Comparison of ENCODE assay signal across 11 mouse cellular contexts in the genomic region with DNA sequence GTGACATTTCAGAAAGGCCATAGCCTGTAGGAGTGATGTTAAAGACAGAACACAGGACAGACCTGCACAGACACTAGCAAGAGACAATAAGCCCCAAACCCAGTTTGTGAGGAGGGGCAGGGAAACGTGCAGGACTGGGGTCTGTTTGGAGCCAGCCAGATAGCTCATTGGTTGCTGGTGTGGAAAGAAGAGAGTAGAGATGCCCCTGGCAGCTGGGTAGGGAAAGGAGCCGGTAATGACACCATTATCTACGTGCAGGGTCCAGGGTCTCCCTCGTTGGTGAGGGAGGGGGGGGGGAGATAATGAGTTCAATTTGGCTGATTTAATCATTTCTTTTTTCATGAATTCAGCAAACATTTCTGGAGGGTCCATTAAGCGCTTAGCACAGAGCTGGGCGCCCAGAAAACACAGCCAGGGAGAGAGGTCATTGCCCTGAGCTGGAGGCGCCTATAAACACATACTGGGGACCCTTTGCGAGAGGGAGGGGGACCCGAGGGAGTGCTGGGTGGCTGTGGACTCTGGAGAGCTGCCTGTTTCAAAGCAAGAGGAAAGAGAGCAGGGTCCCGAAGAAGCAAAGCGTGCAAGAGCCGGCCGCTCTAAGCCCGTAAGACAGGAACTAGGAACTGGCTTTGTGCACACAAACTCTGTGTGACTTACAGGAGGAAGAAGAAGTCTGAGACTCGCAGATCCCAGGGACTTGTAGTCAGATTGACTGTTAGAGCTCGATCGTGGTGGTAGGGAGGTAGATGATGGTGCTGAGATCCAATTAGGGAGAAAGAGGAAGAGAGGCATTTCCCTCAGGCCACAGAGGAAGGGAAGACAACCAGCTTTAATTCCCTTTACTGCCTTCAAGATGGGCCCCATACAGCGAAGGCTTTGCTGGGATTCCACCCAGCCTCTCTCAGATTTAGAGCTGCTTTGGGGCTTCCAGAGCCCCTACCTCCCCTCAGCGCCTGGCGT. TPM values are rescaled to one million over a fixed set of nuclear protein-coding genes. Genes with fewer than 3 reads are reported as not detected.
DNase-seq lines count a peak whose midpoint lies in the region; ATAC-seq lines count a peak whose summit lies in the region.
"Had no signal": no experiment of that assay in that cellular context is flagged by ENCODE, and none has a peak within 500 bp of the region (broad histone marks: within the 10 kb centered on the region; RNA-seq: fewer than 3 reads in every experiment).

No protein-coding gene starts in this region.

- H3K27me3 ChIP-seq in heart, embryonic 10.5 days (ENCODE audit: insufficient read depth, poor library complexity, severe bottlenecking), result 0 out of 2 replicates have a peak, but pooled peaks cover 9% of the 10 kb centered on the region
- 0 out of 2 replicates have a peak, but pooled peaks cover 2% of the 10 kb centered on the region for H3K27me3 ChIP-seq in heart, embryonic 12.5 days (replicated peaks)
- H3K27me3 ChIP-seq in neural tube, embryonic 11.5 days (ENCODE audit: control insufficient read depth, insufficient read depth, low read length), result no peaks in the 10 kb centered on the region
- H3K27me3 ChIP-seq in neural tube, embryonic 15.5 days (replicated peaks), result 0 out of 2 replicates have a peak, but pooled peaks cover 5% of the 10 kb centered on the region
- no peaks in the 10 kb centered on the region for H3K27me3 ChIP-seq in limb, embryonic 11.5 days (ENCODE audit: control insufficient read depth, insufficient read depth, low read length)
- H3K27me3 ChIP-seq in stomach, embryonic 15.5 days (replicated peaks), result no peaks in the 10 kb centered on the region

- H3K36me3 ChIP-seq in heart, embryonic 10.5 days, result no peaks in the 10 kb centered on the region
- H3K36me3 ChIP-seq in heart, embryonic 12.5 days, result no peaks in the 10 kb centered on the region
- no peaks in the 10 kb centered on the region for H3K36me3 ChIP-seq in neural tube, embryonic 11.5 days (ENCODE audit: control insufficient read depth, insufficient read depth, low read length)
- H3K36me3 ChIP-seq in neural tube, embryonic 15.5 days, result no peaks in the 10 kb centered on the region
- no peaks in the 10 kb centered on the region for H3K36me3 ChIP-seq in limb, embryonic 11.5 days (ENCODE audit: control insufficient read depth, insufficient read depth, low read length)
- no peaks in the 10 kb centered on the region for H3K36me3 ChIP-seq in stomach, embryonic 15.5 days

- no peak overlapping the region for H3K4me3 ChIP-seq in heart, embryonic 10.5 days
- no peak overlapping the region for H3K4me3 ChIP-seq in heart, embryonic 12.5 days
- H3K4me3 ChIP-seq in neural tube, embryonic 11.5 days (ENCODE audit: low read depth, low read length), result no peak overlapping the region
- H3K4me3 ChIP-seq in neural tube, embryonic 15.5 days (replicated peaks), result no peak overlapping the region
- H3K4me3 ChIP-seq in limb, embryonic 11.5 days (ENCODE audit: low read depth, low read length), result no peak overlapping the region
- H3K4me3 ChIP-seq in stomach, embryonic 15.5 days (replicated peaks), result no peak overlapping the region
- H3K4me3 ChIP-seq: left cerebral cortex, adult 2 months had no signal

- no peak overlapping the region for H3K4me2 ChIP-seq in heart, embryonic 12.5 days
- H3K4me2 ChIP-seq in neural tube, embryonic 11.5 days (ENCODE audit: low read depth), result peak overlapping the region; percentile 7; the same call in 1 of the 2 replicates
- no peak overlapping the region for H3K4me2 ChIP-seq in neural tube, embryonic 15.5 days
- H3K4me2 ChIP-seq in limb, embryonic 11.5 days (ENCODE audit: low read depth, severe bottlenecking), result peak overlapping the region; percentile 3; the same call in 1 of the 2 replicates
- H3K4me2 ChIP-seq in stomach, embryonic 15.5 days, result peak overlapping the region; percentile 6; the same call in 1 of the 2 replicates

- H3K27ac ChIP-seq in heart, embryonic 10.5 days, result peak overlapping the region; percentile 69
- H3K27ac ChIP-seq in heart, embryonic 12.5 days (ENCODE audit: poor library complexity, severe bottlenecking), result no peak overlapping the region
- H3K27ac ChIP-seq in neural tube, embryonic 11.5 days (ENCODE audit: low read depth, low read length), result peak overlapping the region; percentile 44; the same call in 1 of the 2 replicates
- H3K27ac ChIP-seq in neural tube, embryonic 15.5 days (replicated peaks), result no peak overlapping the region
- peak overlapping the region; percentile 38; the same call in 1 of the 2 replicates for H3K27ac ChIP-seq in limb, embryonic 11.5 days (replicated peaks; ENCODE audit: low read depth, low read length)
- H3K27ac ChIP-seq in stomach, embryonic 15.5 days, result peak overlapping the region; percentile 62
- H3K27ac ChIP-seq: left cerebral cortex, adult 2 months had no signal

- peaks cover 65% of the 10 kb centered on the region for H3K4me1 ChIP-seq in heart, embryonic 10.5 days
- H3K4me1 ChIP-seq in heart, embryonic 12.5 days (replicated peaks), result peaks cover 41% of the 10 kb centered on the region
- H3K4me1 ChIP-seq in neural tube, embryonic 11.5 days (ENCODE audit: control insufficient read depth, insufficient read depth, low read length), result peaks cover 15% of the 10 kb centered on the region
- H3K4me1 ChIP-seq in neural tube, embryonic 15.5 days, result peaks cover 21% of the 10 kb centered on the region
- peaks cover 31% of the 10 kb centered on the region for H3K4me1 ChIP-seq in limb, embryonic 11.5 days (ENCODE audit: control insufficient read depth, insufficient read depth, low read length)
- peaks cover 30% of the 10 kb centered on the region for H3K4me1 ChIP-seq in stomach, embryonic 15.5 days

- ATAC-seq in heart, embryonic 12.5 days (ENCODE audit: insufficient number of reproducible peaks, low FRiP score), result no peak
- no peak for ATAC-seq in neural tube, embryonic 11.5 days (ENCODE audit: insufficient read depth, low FRiP score, low TSS enrichment)
- no peak for ATAC-seq in neural tube, embryonic 15.5 days (ENCODE audit: low FRiP score)
- ATAC-seq in limb, embryonic 11.5 days (ENCODE audit: insufficient number of reproducible peaks, low FRiP score, low TSS enrichment, low read depth), result no peak; the same call in 1 of the 2 replicates
- no peak for ATAC-seq in stomach, embryonic 15.5 days (ENCODE audit: insufficient read depth, low FRiP score, low read depth)

- no peaks in the 10 kb centered on the region for H3K9me3 ChIP-seq in heart, embryonic 10.5 days
- no peaks in the 10 kb centered on the region for H3K9me3 ChIP-seq in heart, embryonic 12.5 days (replicated peaks)
- H3K9me3 ChIP-seq in neural tube, embryonic 11.5 days (ENCODE audit: control insufficient read depth, low read length), result no peaks in the 10 kb centered on the region
- H3K9me3 ChIP-seq in neural tube, embryonic 15.5 days (replicated peaks), result no peaks in the 10 kb centered on the region
- H3K9me3 ChIP-seq in limb, embryonic 11.5 days (ENCODE audit: control insufficient read depth, low read length), result no peaks in the 10 kb centered on the region
- H3K9me3 ChIP-seq in stomach, embryonic 15.5 days, result no peaks in the 10 kb centered on the region

- no peak for DNase-seq in heart, embryonic 10.5 days (ENCODE audit: low spot score)
- DNase-seq in neural tube, embryonic 11.5 days (ENCODE audit: low spot score), result no peak
- DNase-seq in limb, embryonic 11.5 days (ENCODE audit: low spot score), result no peak
- no peak for DNase-seq in Muller cell, postnatal 12 days (ENCODE audit: inconsistent ontology term)
- DNase-seq in cerebellum, adult 11 months, result no peak
- DNase-seq: kidney, adult 8-10 months had no signal

- 49% methylated on average over 20 of the region's 20 CpGs for WGBS in heart, embryonic 10.5 days
- 47% methylated on average over 20 of the region's 20 CpGs for WGBS in heart, embryonic 12.5 days
- WGBS in neural tube, embryonic 11.5 days, result 19% methylated on average over 20 of the region's 20 CpGs
- WGBS in neural tube, embryonic 15.5 days, result 22% methylated on average over 20 of the region's 20 CpGs
- 12% methylated on average over 20 of the region's 20 CpGs for WGBS in limb, embryonic 11.5 days
- 24% methylated on average over 20 of the region's 20 CpGs for WGBS in stomach, embryonic 15.5 days

- no peak overlapping the region for H3K9ac ChIP-seq in heart, embryonic 12.5 days
- H3K9ac ChIP-seq in neural tube, embryonic 11.5 days (ENCODE audit: low read length), result peak overlapping the region; percentile 37; the same call in 1 of the 2 replicates
- no peak overlapping the region for H3K9ac ChIP-seq in neural tube, embryonic 15.5 days (replicated peaks)
- H3K9ac ChIP-seq in limb, embryonic 11.5 days (ENCODE audit: low read length), result peak overlapping the region; percentile 50
- H3K9ac ChIP-seq in stomach, embryonic 15.5 days, result no peak overlapping the region

RNA-seq across cellular contexts. Expression of gene Dlk1, which starts 56.2 kb away (rescaled TPM):
- 56.8 and 345 TPM in 2 replicates for polyA plus RNA-seq in heart, embryonic 10.5 days (2016; fragmentation: Nextera tagmentation; extraction: Ambion mirVana)
- 61.1 and 69.0 TPM in 2 replicates for polyA plus RNA-seq in heart, embryonic 12.5 days (2016; fragmentation: Nextera tagmentation; extraction: Ambion mirVana)
- 112 and 120 TPM in 2 replicates for polyA plus RNA-seq in neural tube, embryonic 11.5 days (2014; fragmentation: Nextera tagmentation; extraction: Ambion mirVana)
- 96.8 and 132 TPM in 2 replicates for polyA plus RNA-seq in neural tube, embryonic 15.5 days (2015; fragmentation: Nextera tagmentation; extraction: Ambion mirVana)
- 95.6 and 121 TPM in 2 replicates for polyA plus RNA-seq in limb, embryonic 11.5 days (2014; fragmentation: Nextera tagmentation; extraction: Ambion mirVana)
- 487 and 492 TPM in 2 replicates for polyA plus RNA-seq in stomach, embryonic 15.5 days (2015; fragmentation: Nextera tagmentation; extraction: Ambion mirVana)
- polyA plus RNA-seq: C2C12 had no signal

Comparison
In these comparisons a context has a peak if more than half of its experiments do, and no peak if none do; other contexts are left out.
1. H3K27ac ChIP-seq: peak in heart, embryonic 10.5 days (single experiment), neural tube, embryonic 11.5 days (single experiment), limb, embryonic 11.5 days (single experiment) and stomach, embryonic 15.5 days (single experiment); none in heart, embryonic 12.5 days (single experiment) and neural tube, embryonic 15.5 days (single experiment).
2. H3K4me2 ChIP-seq: peak in neural tube, embryonic 11.5 days (single experiment), limb, embryonic 11.5 days (single experiment) and stomach, embryonic 15.5 days (single experiment); none in heart, embryonic 12.5 days (single experiment) and neural tube, embryonic 15.5 days (single experiment).
3. H3K9ac ChIP-seq: peak in neural tube, embryonic 11.5 days (single experiment) and limb, embryonic 11.5 days (single experiment); none in heart, embryonic 12.5 days (single experiment), neural tube, embryonic 15.5 days (single experiment) and stomach, embryonic 15.5 days (single experiment).